Mouse (Mus musculus) embryonic facial prominence, embryonic 10.5 days (tissue): Measurements from ENCODE around the gene Per2. TPM values are rescaled to one million over a fixed set of nuclear protein-coding genes. Genes with fewer than 3 reads are reported as not detected.

Source experiments
- DNase-seq: peaks from one replicate; pipeline ENCODE4 v3.0.0-alpha.2; 2017; ENCODE audit warnings: low spot score
- H3K27ac ChIP-seq: fragments of 300-500 bp; sonication (generic); replicated peaks from 2 replicates; pipeline ENCODE4 v1.5.1; 2016; ENCODE audit warnings: mild to moderate bottlenecking
- H3K27me3 ChIP-seq: fragments of 300-500 bp; sonication (generic); replicated peaks from 2 replicates; pipeline ENCODE4 v1.6.1; 2016; ENCODE audit warnings: low read depth, mild to moderate bottlenecking; ENCODE audit not compliant: poor library complexity, severe bottlenecking
- H3K36me3 ChIP-seq: fragments of 300-500 bp; sonication (generic); replicated peaks from 2 replicates; pipeline ENCODE4 v1.6.1; 2016; ENCODE audit warnings: mild to moderate bottlenecking, moderate library complexity
- H3K4me1 ChIP-seq: fragments of 300-500 bp; sonication (generic); 2 replicates; pipeline ENCODE4 v1.6.1; 2016
- H3K4me3 ChIP-seq: fragments of 300-500 bp; sonication (generic); 2 replicates; pipeline ENCODE4 v1.5.1; 2016; ENCODE audit warnings: mild to moderate bottlenecking, moderate library complexity
- H3K9me3 ChIP-seq: fragments of 300-500 bp; sonication (generic); 2 replicates; pipeline ENCODE4 v1.6.1; 2016; ENCODE audit warnings: mild to moderate bottlenecking
- WGBS: fragments of 180-500 bp; shearing (Covaris S2); methylation state at CpG from one replicate; pipeline ENCODE4 v1.1.7; 2016; 5-methylcytosine and 5-hydroxymethylcytosine counted together
- polyA plus RNA-seq: library from polyadenylated mRNA; unstranded; fragments of >200 nt; fragmentation: Nextera tagmentation; extraction: Ambion mirVana; gene quantifications from 2 replicates; pipeline ENCODE4 v1.2.1, GENCODE M21; 2016

Per2 gene
- polyA plus RNA-seq, 1 experiment from 2014 or later, result 1.3 TPM

- H3K27ac ChIP-seq, result no peak overlapping the region; the same call in 1 of the 2 replicates
- WGBS, result 69% methylated on average over 10 of the region's 10 CpGs
- DNase-seq, result no peak
Observed at GRCm38 (mm10) chr1:91419862-91420600, 39.1 kb downstream of the Per2 start.

GRCm38 (mm10) chr1:91417991-91418390, 41.1 kb downstream of the Per2 start:
- H3K4me1 ChIP-seq, result peaks cover 33% of the 10 kb centered on the region
- no peak for DNase-seq
- 85% methylated on average over 1 of the region's 1 CpGs for WGBS

More at GRCm38 (mm10) chr1:91419862-91420600, 39.1 kb downstream of the Per2 start:
- no peaks in the 10 kb centered on the region for H3K9me3 ChIP-seq
- peaks cover 4% of the 10 kb centered on the region; the same call in 1 of the 2 replicates for H3K27me3 ChIP-seq
- H3K4me1 ChIP-seq, result peaks cover 21% of the 10 kb centered on the region
- H3K4me3 ChIP-seq, result no peak overlapping the region
- H3K36me3 ChIP-seq, result no peaks in the 10 kb centered on the region

GRCm38 (mm10) chr1:91415311-91415710, 43.8 kb downstream of the Per2 start:
- peaks cover 51% of the 10 kb centered on the region for H3K4me1 ChIP-seq
- 79% methylated on average over 5 of the region's 5 CpGs for WGBS
- H3K27ac ChIP-seq, result peak overlapping the region; percentile 94
- DNase-seq, result no peak
- H3K27me3 ChIP-seq, result peaks cover 23% of the 10 kb centered on the region
- no peak overlapping the region for H3K4me3 ChIP-seq
- H3K9me3 ChIP-seq, result no peaks in the 10 kb centered on the region
- H3K36me3 ChIP-seq, result peaks cover 16% of the 10 kb centered on the region

More at GRCm38 (mm10) chr1:91417991-91418390, 41.1 kb downstream of the Per2 start:
- Histone ChIP-seq H3K9me3 (no peaks in the 10 kb centered on the region), H3K27me3 (peaks cover 9% of the 10 kb centered on the region; the same call in 1 of the 2 replicates), H3K4me3 (no peak overlapping the region), H3K27ac (no peak overlapping the region), H3K36me3 (no peaks in the 10 kb centered on the region)

- Histone ChIP-seq H3K4me1 (peaks cover 50% of the 10 kb centered on the region), H3K4me3 (peak overlapping the region; percentile 85), H3K36me3 (peaks cover 18% of the 10 kb centered on the region)
Observed at GRCm38 (mm10) chr1:91414903-91415302, 44.2 kb downstream of the Per2 start.

GRCm38 (mm10) chr1:91413898-91414594, 45.1 kb downstream of the Per2 start, which contains the start of gene Hes6:
Hes6 (minus strand) TSS chr1:91414038.
- H3K36me3 ChIP-seq, result peaks cover 18% of the 10 kb centered on the region
- H3K27me3 ChIP-seq, result peaks cover 23% of the 10 kb centered on the region
- peak; percentile 88 for DNase-seq
- peak within 1 kb of the TSS; percentile 94 for H3K27ac ChIP-seq
- H3K4me3 ChIP-seq, result peak within 1 kb of the TSS; percentile 85
- H3K9me3 ChIP-seq, result no peaks in the 10 kb centered on the region
- WGBS, result under 1% methylated on average over 39 of the region's 39 CpGs
- H3K4me1 ChIP-seq, result peaks cover 50% of the 10 kb centered on the region

More at GRCm38 (mm10) chr1:91414903-91415302, 44.2 kb downstream of the Per2 start:
- peaks cover 23% of the 10 kb centered on the region for H3K27me3 ChIP-seq
- H3K9me3 ChIP-seq, result no peaks in the 10 kb centered on the region
- 54% methylated on average over 4 of the region's 4 CpGs for WGBS
- peak overlapping the region; percentile 94 for H3K27ac ChIP-seq
- DNase-seq, result no peak

GRCm38 (mm10) chr1:91413536-91413897, 45.6 kb downstream of the Per2 start:
- peaks cover 50% of the 10 kb centered on the region for H3K4me1 ChIP-seq
- H3K27me3 ChIP-seq, result peaks cover 23% of the 10 kb centered on the region
- H3K9me3 ChIP-seq, result no peaks in the 10 kb centered on the region
- peak overlapping the region; percentile 85 for H3K4me3 ChIP-seq
- 0% methylated on average over 14 of the region's 14 CpGs for WGBS
- no peak for DNase-seq
- peak overlapping the region; percentile 94 for H3K27ac ChIP-seq
- H3K36me3 ChIP-seq, result peaks cover 18% of the 10 kb centered on the region

GRCm38 (mm10) chr1:91413030-91413506, 46.1 kb downstream of the Per2 start:
- Histone ChIP-seq H3K27me3 (peaks cover 23% of the 10 kb centered on the region), H3K36me3 (peaks cover 18% of the 10 kb centered on the region), H3K4me1 (peaks cover 50% of the 10 kb centered on the region), H3K4me3 (peak overlapping the region; percentile 85), H3K9me3 (no peaks in the 10 kb centered on the region), H3K27ac (peak overlapping the region; percentile 94)
- under 1% methylated on average over 34 of the region's 34 CpGs for WGBS
- peak; percentile 98 for DNase-seq

- Histone ChIP-seq H3K27me3 (peaks cover 23% of the 10 kb centered on the region), H3K9me3 (no peaks in the 10 kb centered on the region), H3K36me3 (peaks cover 18% of the 10 kb centered on the region), H3K27ac (peak overlapping the region; percentile 94), H3K4me1 (peaks cover 46% of the 10 kb centered on the region), H3K4me3 (peak overlapping the region; percentile 85)
- DNase-seq, result no peak
- WGBS, result 4% methylated on average over 65 of the region's 65 CpGs
Observed at GRCm38 (mm10) chr1:91412286-91413029, 46.7 kb downstream of the Per2 start.

- peak overlapping the region; percentile 85 for H3K4me3 ChIP-seq
- H3K4me1 ChIP-seq, result peaks cover 46% of the 10 kb centered on the region
- WGBS, result 55% methylated on average over 8 of the region's 8 CpGs
- DNase-seq, result no peak
- peaks cover 18% of the 10 kb centered on the region for H3K36me3 ChIP-seq
- H3K9me3 ChIP-seq, result no peaks in the 10 kb centered on the region
- peak overlapping the region; percentile 94 for H3K27ac ChIP-seq
- H3K27me3 ChIP-seq, result peaks cover 23% of the 10 kb centered on the region
Observed at GRCm38 (mm10) chr1:91411631-91412285, 47.4 kb downstream of the Per2 start.

GRCm38 (mm10) chr1:91407819-91408218, 51.3 kb downstream of the Per2 start:
- Histone ChIP-seq H3K4me3 (no peak overlapping the region), H3K27me3 (peaks cover 37% of the 10 kb centered on the region), H3K4me1 (peaks cover 25% of the 10 kb centered on the region), H3K9me3 (no peaks in the 10 kb centered on the region), H3K27ac (no peak overlapping the region), H3K36me3 (peaks cover 18% of the 10 kb centered on the region)
- no peak for DNase-seq
- WGBS, result 91% methylated on average over 4 of the region's 4 CpGs

GRCm38 (mm10) chr1:91405406-91406169, 53.5 kb downstream of the Per2 start:
- Histone ChIP-seq H3K27ac (no peak overlapping the region), H3K27me3 (peaks cover 23% of the 10 kb centered on the region), H3K9me3 (no peaks in the 10 kb centered on the region), H3K4me3 (no peak overlapping the region), H3K36me3 (peaks cover 5% of the 10 kb centered on the region; the same call in 1 of the 2 replicates), H3K4me1 (peaks cover 10% of the 10 kb centered on the region; the same call in 1 of the 2 replicates)
- DNase-seq, result no peak
- 63% methylated on average over 23 of the region's 23 CpGs for WGBS
